ENCODE assay signal across 9 mouse cellular contexts in the genomic region with DNA sequence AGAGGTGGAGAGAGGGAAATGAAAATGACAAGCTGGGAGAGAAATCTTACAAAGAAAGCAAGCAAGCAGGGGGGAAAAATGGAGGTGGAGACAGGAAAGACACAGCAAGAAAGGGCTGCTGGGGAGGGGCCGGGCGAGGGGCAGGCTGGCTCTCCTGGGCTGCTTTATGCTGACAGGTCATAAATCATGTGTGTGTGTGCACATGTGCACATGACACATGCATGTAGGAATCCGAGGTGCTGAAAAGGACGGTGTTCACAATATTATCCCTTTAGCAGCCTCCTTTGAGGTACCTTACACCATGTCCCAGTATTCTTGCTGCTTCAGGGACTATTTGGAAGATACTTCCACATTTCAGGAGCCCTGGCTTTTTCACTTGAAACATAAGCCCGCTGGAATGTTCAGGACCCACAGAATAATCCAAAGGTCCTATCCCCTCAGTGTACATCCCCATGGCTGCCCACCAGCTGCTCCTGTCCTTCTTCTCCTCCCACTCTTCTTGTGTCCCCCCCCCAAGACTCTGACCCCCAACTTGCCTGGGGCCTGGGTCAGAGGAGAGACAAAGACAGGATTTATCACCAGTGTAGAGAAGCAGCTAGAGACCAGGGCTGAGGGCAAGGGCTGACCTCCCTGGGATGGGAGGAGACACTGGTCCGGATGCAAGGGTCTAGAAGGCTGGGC. TPM values are rescaled to one million over a fixed set of nuclear protein-coding genes. Genes with fewer than 3 reads are reported as not detected.
DNase-seq lines count a peak whose midpoint lies in the region; ATAC-seq lines count a peak whose summit lies in the region.
"Had no signal": no experiment of that assay in that cellular context is flagged by ENCODE, and none has a peak within 500 bp of the region (broad histone marks: within the 10 kb centered on the region; RNA-seq: fewer than 3 reads in every experiment).

No protein-coding gene starts in this region.

- peaks cover 11% of the 10 kb centered on the region for H3K36me3 ChIP-seq in kidney, embryonic 15.5 days
- H3K36me3 ChIP-seq in embryonic facial prominence, embryonic 15.5 days = peaks cover 8% of the 10 kb centered on the region; the same call in 1 of the 2 replicates
- H3K36me3 ChIP-seq in limb, embryonic 10.5 days = peaks cover 21% of the 10 kb centered on the region
- H3K36me3 ChIP-seq in neural tube, embryonic 14.5 days (ENCODE audit: control insufficient read depth, insufficient read depth, low read length) = no peaks in the 10 kb centered on the region

- H3K4me3 ChIP-seq in kidney, embryonic 15.5 days (replicated peaks) = no peak overlapping the region
- H3K4me3 ChIP-seq in embryonic facial prominence, embryonic 15.5 days (replicated peaks) = no peak overlapping the region
- H3K4me3 ChIP-seq in limb, embryonic 10.5 days = peak overlapping the region; percentile 41
- H3K4me3 ChIP-seq in neural tube, embryonic 14.5 days (ENCODE audit: low read depth, low read length) = no peak overlapping the region

- H3K4me1 ChIP-seq in kidney, embryonic 15.5 days = peaks cover 94% of the 10 kb centered on the region
- H3K4me1 ChIP-seq in embryonic facial prominence, embryonic 15.5 days = peaks cover 87% of the 10 kb centered on the region
- H3K4me1 ChIP-seq in limb, embryonic 10.5 days = peaks cover 97% of the 10 kb centered on the region
- peaks cover 84% of the 10 kb centered on the region for H3K4me1 ChIP-seq in neural tube, embryonic 14.5 days (ENCODE audit: control insufficient read depth, insufficient read depth, low read length)

- no peaks in the 10 kb centered on the region for H3K27me3 ChIP-seq in kidney, embryonic 15.5 days
- no peaks in the 10 kb centered on the region for H3K27me3 ChIP-seq in embryonic facial prominence, embryonic 15.5 days
- no peaks in the 10 kb centered on the region for H3K27me3 ChIP-seq in limb, embryonic 10.5 days (ENCODE audit: low read depth, poor library complexity, severe bottlenecking)
- H3K27me3 ChIP-seq in neural tube, embryonic 14.5 days (ENCODE audit: control insufficient read depth, insufficient read depth, low read length) = no peaks in the 10 kb centered on the region

- no peak overlapping the region for H3K9ac ChIP-seq in kidney, embryonic 15.5 days
- H3K9ac ChIP-seq in embryonic facial prominence, embryonic 15.5 days = 0 out of 2 replicates have a peak overlapping the region, but pooled peaks have one; percentile 15
- H3K9ac ChIP-seq in neural tube, embryonic 14.5 days (replicated peaks; ENCODE audit: low read depth, low read length) = 0 out of 2 replicates have a peak overlapping the region, but pooled peaks have one; percentile 17

- H3K4me2 ChIP-seq in kidney, embryonic 15.5 days = peak overlapping the region; percentile 67; the same call in 1 of the 2 replicates
- no peak overlapping the region for H3K4me2 ChIP-seq in embryonic facial prominence, embryonic 15.5 days (replicated peaks)
- H3K4me2 ChIP-seq in neural tube, embryonic 14.5 days (ENCODE audit: low read depth, low read length) = no peak overlapping the region

- WGBS in kidney, embryonic 15.5 days = 10% methylated on average over 6 of the region's 6 CpGs
- WGBS in embryonic facial prominence, embryonic 15.5 days = 33% methylated on average over 6 of the region's 6 CpGs
- 3% methylated on average over 6 of the region's 6 CpGs for WGBS in limb, embryonic 10.5 days
- WGBS in neural tube, embryonic 14.5 days = 7% methylated on average over 6 of the region's 6 CpGs

- H3K27ac ChIP-seq in kidney, embryonic 15.5 days = peak overlapping the region; percentile 98
- H3K27ac ChIP-seq in embryonic facial prominence, embryonic 15.5 days (replicated peaks) = peak overlapping the region; percentile 95
- peak overlapping the region; percentile 94 for H3K27ac ChIP-seq in limb, embryonic 10.5 days
- H3K27ac ChIP-seq in neural tube, embryonic 14.5 days (ENCODE audit: low read depth, low read length) = peak overlapping the region; percentile 100

- no peak for ATAC-seq in kidney, embryonic 15.5 days (replicated peaks; ENCODE audit: low FRiP score)
- ATAC-seq in embryonic facial prominence, embryonic 15.5 days (ENCODE audit: insufficient number of reproducible peaks, low FRiP score, low TSS enrichment, low read depth) = no peak
- no peak for ATAC-seq in neural tube, embryonic 14.5 days (ENCODE audit: low read depth)

- no peaks in the 10 kb centered on the region for H3K9me3 ChIP-seq in kidney, embryonic 15.5 days (replicated peaks)
- H3K9me3 ChIP-seq in embryonic facial prominence, embryonic 15.5 days (replicated peaks) = no peaks in the 10 kb centered on the region
- H3K9me3 ChIP-seq in limb, embryonic 10.5 days (replicated peaks) = no peaks in the 10 kb centered on the region
- no peaks in the 10 kb centered on the region for H3K9me3 ChIP-seq in neural tube, embryonic 14.5 days (ENCODE audit: control insufficient read depth, low read length)

- no peak for DNase-seq in kidney, postnatal 10 days
- peak; percentile 83 for DNase-seq in limb, embryonic 10.5 days (ENCODE audit: low spot score)
- no peak for DNase-seq in cerebellum, postnatal 14 days
- DNase-seq in left cerebral cortex, adult 18-20 months (ENCODE audit: low spot score in 2 of 2) = no peak
- no peak for DNase-seq in kidney, adult 8-10 months

RNA-seq across cellular contexts. Expression of a gene that starts 7.9 kb away (rescaled TPM):
- 0.42 and 0.48 TPM in 2 replicates for polyA plus RNA-seq in kidney, embryonic 15.5 days (2015; fragmentation: Nextera tagmentation; extraction: Ambion mirVana)
- 0.50 and 0.73 TPM in 2 replicates for polyA plus RNA-seq in embryonic facial prominence, embryonic 15.5 days (2015; fragmentation: Nextera tagmentation; extraction: Ambion mirVana)
- polyA plus RNA-seq in limb, embryonic 10.5 days (2016; fragmentation: Nextera tagmentation; extraction: Ambion mirVana) = 0.28 and 0.30 TPM in 2 replicates
- polyA plus RNA-seq in neural tube, embryonic 14.5 days (2014; fragmentation: Nextera tagmentation; extraction: Ambion mirVana) = 0.35 and 0.40 TPM in 2 replicates
- 1 to 10 TPM in 1 of 2 experiments, under 1 TPM in 1; 0.42 to 1.0 TPM for total RNA-seq in left cerebral cortex, adult 18-20 months (2021)
- total RNA-seq: neutrophil, adult 5-6 weeks had no signal

RNA-seq across cellular contexts. Expression of a gene that starts 30.0 kb away (rescaled TPM):
- polyA plus RNA-seq in kidney, embryonic 15.5 days (2015; fragmentation: Nextera tagmentation; extraction: Ambion mirVana) = 298 and 300 TPM in 2 replicates
- 264 and 279 TPM in 2 replicates for polyA plus RNA-seq in embryonic facial prominence, embryonic 15.5 days (2015; fragmentation: Nextera tagmentation; extraction: Ambion mirVana)
- 305 and 309 TPM in 2 replicates for polyA plus RNA-seq in limb, embryonic 10.5 days (2016; fragmentation: Nextera tagmentation; extraction: Ambion mirVana)
- polyA plus RNA-seq in neural tube, embryonic 14.5 days (2014; fragmentation: Nextera tagmentation; extraction: Ambion mirVana) = 195 and 216 TPM in 2 replicates
- 10 to 100 TPM; 93.5 to 97.5 TPM for total RNA-seq in left cerebral cortex, adult 18-20 months (2021)

RNA-seq across cellular contexts. Expression of a gene that starts 37.4 kb away (rescaled TPM):
- 12.5 and 14.4 TPM in 2 replicates for polyA plus RNA-seq in kidney, embryonic 15.5 days (2015; fragmentation: Nextera tagmentation; extraction: Ambion mirVana)
- 16.1 and 18.9 TPM in 2 replicates for polyA plus RNA-seq in embryonic facial prominence, embryonic 15.5 days (2015; fragmentation: Nextera tagmentation; extraction: Ambion mirVana)
- 22.1 and 22.8 TPM in 2 replicates for polyA plus RNA-seq in limb, embryonic 10.5 days (2016; fragmentation: Nextera tagmentation; extraction: Ambion mirVana)
- polyA plus RNA-seq in neural tube, embryonic 14.5 days (2014; fragmentation: Nextera tagmentation; extraction: Ambion mirVana) = 19.2 and 20.7 TPM in 2 replicates
- total RNA-seq in left cerebral cortex, adult 18-20 months (2021) = 10 to 100 TPM; 72.0 to 79.3 TPM

RNA-seq across cellular contexts. Expression of a gene that starts 44.3 kb away (rescaled TPM):
- 5.1 and 6.2 TPM in 2 replicates for polyA plus RNA-seq in kidney, embryonic 15.5 days (2015; fragmentation: Nextera tagmentation; extraction: Ambion mirVana)
- polyA plus RNA-seq in embryonic facial prominence, embryonic 15.5 days (2015; fragmentation: Nextera tagmentation; extraction: Ambion mirVana) = 2.0 and 2.3 TPM in 2 replicates
- polyA plus RNA-seq in limb, embryonic 10.5 days (2016; fragmentation: Nextera tagmentation; extraction: Ambion mirVana) = 5.9 and 6.1 TPM in 2 replicates
- 1.9 and 2.0 TPM in 2 replicates for polyA plus RNA-seq in neural tube, embryonic 14.5 days (2014; fragmentation: Nextera tagmentation; extraction: Ambion mirVana)
- total RNA-seq in left cerebral cortex, adult 18-20 months (2021) = under 1 TPM in 1 of 2 experiments, not detected in 1; 0.40 TPM
